Mouse (Mus musculus) kidney, postnatal 0 days (tissue): Measurements from ENCODE around the gene Pbxip1. TPM values are rescaled to one million over a fixed set of nuclear protein-coding genes. Genes with fewer than 3 reads are reported as not detected.

Source experiments
- ATAC-seq: fragments of 200-750 bp; cut with Nextera tagmentation; replicated peaks from 2 replicates; pipeline ENCODE4 v1.8.0; 2017; ENCODE audit warnings: low read depth, moderate number of reproducible peaks, moderate TSS enrichment, moderate library complexity; ENCODE audit not compliant: low FRiP score
- DNase-seq: peaks from one replicate; pipeline ENCODE4 v3.0.0-alpha.2; 2016; ENCODE audit warnings: low spot score
- H3K27ac ChIP-seq: fragments of 300-500 bp; sonication (generic); 2 replicates; pipeline ENCODE4 v1.5.1; 2014; ENCODE audit warnings: mild to moderate bottlenecking
- H3K27me3 ChIP-seq: fragments of 300-500 bp; sonication (generic); 2 replicates; pipeline ENCODE4 v1.6.1; 2014; ENCODE audit warnings: low read length, mixed read lengths; ENCODE audit not compliant: insufficient read depth
- H3K36me3 ChIP-seq: fragments of 300-500 bp; sonication (generic); 2 replicates; pipeline ENCODE4 v1.6.1; 2014; ENCODE audit warnings: low read length, mixed read lengths; ENCODE audit not compliant: insufficient read depth
- H3K4me1 ChIP-seq: fragments of 300-500 bp; sonication (generic); replicated peaks from 2 replicates; pipeline ENCODE4 v1.6.1; 2014; ENCODE audit warnings: antibody characterized with exemption, low read length, mixed read lengths; ENCODE audit not compliant: insufficient read depth
- H3K4me2 ChIP-seq: fragments of 300-500 bp; sonication (generic); 2 replicates; pipeline ENCODE4 v1.6.1; 2014; ENCODE audit warnings: mild to moderate bottlenecking, low read length, moderate library complexity, mixed read lengths
- H3K4me3 ChIP-seq: fragments of 300-500 bp; sonication (generic); replicated peaks from 2 replicates; pipeline ENCODE4 v1.5.1; 2014; ENCODE audit warnings: low read depth, low read length
- H3K9ac ChIP-seq: fragments of 300-500 bp; sonication (generic); 2 replicates; pipeline ENCODE4 v1.6.1; 2014; ENCODE audit warnings: low read depth, low read length
- H3K9me3 ChIP-seq: fragments of 300-500 bp; sonication (generic); replicated peaks from 2 replicates; pipeline ENCODE4 v1.6.1; 2016; ENCODE audit warnings: low read length, inconsistent platforms, mixed read lengths
- CTCF ChIP-seq: IDR thresholded peaks from 2 replicates; pipeline ENCODE4 v1.5.1; 2016; ENCODE audit warnings: antibody characterized with exemption, low read depth, mild to moderate bottlenecking, moderate library complexity
- WGBS: fragments of 180-500 bp; shearing (Covaris S2); extraction: QIAGEN DNeasy Blood & Tissue Kit; methylation state at CpG from one replicate; pipeline ENCODE4 v1.1.7; 2014; 5-methylcytosine and 5-hydroxymethylcytosine counted together
- polyA plus RNA-seq: library from polyadenylated mRNA; unstranded; fragments of >200 nt; fragmentation: Nextera tagmentation; extraction: Ambion mirVana; gene quantifications from 2 replicates; pipeline ENCODE4 v1.2.1, GENCODE M21; 2015

Gene Pbxip1
- polyA plus RNA-seq, 1 experiment from 2014 or later, result 65.2 TPM

- Histone ChIP-seq H3K27me3 (no peaks in the 10 kb centered on the region), H3K4me3 (peak overlapping the region; percentile 51), H3K9ac (peak overlapping the region; percentile 76), H3K36me3 (no peaks in the 10 kb centered on the region), H3K27ac (peak overlapping the region; percentile 88), H3K9me3 (no peaks in the 10 kb centered on the region), H3K4me1 (peaks cover 30% of the 10 kb centered on the region), H3K4me2 (peak overlapping the region; percentile 99)
- TF ChIP-seq CTCF, result no peak
- WGBS, result 15% methylated on average over 19 of the region's 19 CpGs
- no peak for DNase-seq
- ATAC-seq, result no peak
Measured at GRCm38 (mm10) chr3:89390699-89391662, 45.5 kb upstream of the Pbxip1 start.

DNA sequence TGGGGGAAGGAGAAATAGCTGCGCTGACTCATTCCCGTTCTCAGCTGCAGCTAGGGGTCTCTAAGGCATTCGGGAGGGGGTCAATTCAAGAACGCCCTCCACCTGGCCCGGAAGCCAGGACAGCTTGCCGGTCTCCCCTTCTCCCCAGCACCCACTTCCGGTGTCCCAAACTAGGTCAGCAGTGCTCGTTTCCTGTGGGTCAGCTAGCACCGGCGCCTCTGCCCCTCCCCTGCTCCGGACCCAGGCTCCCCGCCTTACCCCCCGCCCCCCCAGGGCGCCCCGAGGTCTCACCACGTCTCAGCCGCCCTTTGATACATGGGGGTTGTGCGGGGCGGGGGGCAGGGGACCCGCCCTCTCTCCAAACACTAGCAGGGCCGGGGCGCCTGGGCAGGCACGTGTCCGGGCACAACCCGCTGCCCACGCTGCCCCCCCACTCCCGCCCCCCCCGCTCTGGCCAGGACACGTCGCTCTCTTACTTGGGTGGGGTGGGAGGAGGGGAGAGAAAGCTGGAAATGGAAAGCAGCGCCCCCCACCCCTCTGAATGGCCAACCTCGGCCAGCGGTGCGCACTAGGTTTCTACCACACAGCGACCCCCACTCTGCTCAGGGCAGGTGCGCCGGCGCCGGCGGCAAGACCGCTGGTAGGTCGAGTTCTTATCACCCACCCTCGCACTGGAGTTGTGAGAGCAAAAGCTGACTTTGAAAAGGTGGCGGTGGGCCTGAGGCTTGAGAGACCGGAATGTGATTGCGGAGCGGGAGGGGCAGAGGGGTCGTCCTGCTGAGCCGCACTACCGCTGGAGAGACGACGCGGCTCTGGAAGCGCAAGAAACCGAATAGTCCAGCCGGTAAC lies 44.6 kb upstream of the Pbxip1 start:
- Histone ChIP-seq H3K27me3 (no peaks in the 10 kb centered on the region), H3K36me3 (no peaks in the 10 kb centered on the region), H3K4me1 (peaks cover 33% of the 10 kb centered on the region), H3K9me3 (no peaks in the 10 kb centered on the region), H3K4me2 (peak overlapping the region; percentile 99), H3K4me3 (peak overlapping the region; percentile 51), H3K9ac (peak overlapping the region; percentile 76), H3K27ac (peak overlapping the region; percentile 88)
- no peak for TF ChIP-seq CTCF
- DNase-seq, result peak; percentile 63
- WGBS, result under 1% methylated on average over 56 of the region's 56 CpGs
- no peak for ATAC-seq

GRCm38 (mm10) chr3:89392871-89393311 lies 43.6 kb upstream of the Pbxip1 start:
- no peaks in the 10 kb centered on the region for H3K9me3 ChIP-seq
- 0% methylated on average over 21 of the region's 24 CpGs for WGBS
- no peaks in the 10 kb centered on the region for H3K36me3 ChIP-seq
- peak overlapping the region; percentile 99 for H3K4me2 ChIP-seq
- peak overlapping the region; percentile 76 for H3K9ac ChIP-seq
- peak overlapping the region; percentile 88 for H3K27ac ChIP-seq
- H3K4me1 ChIP-seq, result peaks cover 26% of the 10 kb centered on the region
- no peaks in the 10 kb centered on the region for H3K27me3 ChIP-seq
- TF ChIP-seq CTCF, result no peak
- DNase-seq (peak; percentile 30), ATAC-seq (no peak)
- peak overlapping the region; percentile 51 for H3K4me3 ChIP-seq

DNA sequence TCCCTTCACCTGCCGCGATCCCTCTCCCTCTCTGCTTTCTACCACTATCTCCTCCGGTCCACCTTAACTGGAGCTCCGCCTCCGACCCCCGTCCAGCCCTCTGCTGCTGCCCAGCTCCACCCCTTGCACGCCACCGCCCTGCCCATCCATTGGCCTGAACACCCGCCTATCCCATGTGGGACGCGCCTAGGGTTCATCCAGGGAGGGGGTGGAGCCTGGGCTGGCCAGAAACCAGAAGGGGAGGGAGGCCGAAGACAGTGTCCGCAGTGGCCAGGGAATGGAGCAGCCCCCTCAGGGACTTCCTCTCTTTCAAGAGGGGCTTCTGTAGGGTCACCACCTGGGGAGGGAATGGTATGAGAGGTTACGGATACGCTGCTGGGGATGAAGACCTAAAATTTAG lies 42.9 kb upstream of the Pbxip1 start:
- peaks cover 26% of the 10 kb centered on the region for H3K4me1 ChIP-seq
- peak overlapping the region; percentile 91 for H3K27ac ChIP-seq
- DNase-seq (peak; percentile 99), ATAC-seq (peak; percentile 93)
- WGBS, result under 1% methylated on average over 15 of the region's 15 CpGs
- H3K36me3 ChIP-seq, result no peaks in the 10 kb centered on the region
- H3K9me3 ChIP-seq, result no peaks in the 10 kb centered on the region
- H3K4me3 ChIP-seq, result peak overlapping the region; percentile 51
- H3K4me2 ChIP-seq, result peak overlapping the region; percentile 99
- no peaks in the 10 kb centered on the region for H3K27me3 ChIP-seq
- peak overlapping the region; percentile 76 for H3K9ac ChIP-seq
- no peak; the same call in 1 of the 2 replicates for TF ChIP-seq CTCF

- H3K36me3 ChIP-seq, result no peaks in the 10 kb centered on the region
- under 1% methylated on average over 39 of the region's 42 CpGs for WGBS
- peak within 1 kb of the TSS; percentile 91 for H3K27ac ChIP-seq
- H3K27me3 ChIP-seq, result no peaks in the 10 kb centered on the region
- peak; percentile 81 for DNase-seq
- peak within 1 kb of the TSS; percentile 99 for H3K4me2 ChIP-seq
- peak within 1 kb of the TSS; percentile 51 for H3K4me3 ChIP-seq
- no peaks in the 10 kb centered on the region for H3K9me3 ChIP-seq
- TF ChIP-seq CTCF, result peak; percentile 47
- H3K4me1 ChIP-seq, result peaks cover 26% of the 10 kb centered on the region
- peak within 1 kb of the TSS; percentile 58 for H3K9ac ChIP-seq
- ATAC-seq, result peak; percentile 69
Measured at GRCm38 (mm10) chr3:89394006-89394893, 42.3 kb upstream of the Pbxip1 start, which contains the start of gene Zbtb7b. Gene Zbtb7b (minus strand): TSS chr3:89394776.
